Mouse (Mus musculus): ENCODE data around the gene Arsb. TPM values are rescaled to one million over a fixed set of nuclear protein-coding genes. Genes with fewer than 3 reads are reported as not detected.

The Arsb gene
- polyA plus RNA-seq, 1 experiment = 26.0 TPM

DNA sequence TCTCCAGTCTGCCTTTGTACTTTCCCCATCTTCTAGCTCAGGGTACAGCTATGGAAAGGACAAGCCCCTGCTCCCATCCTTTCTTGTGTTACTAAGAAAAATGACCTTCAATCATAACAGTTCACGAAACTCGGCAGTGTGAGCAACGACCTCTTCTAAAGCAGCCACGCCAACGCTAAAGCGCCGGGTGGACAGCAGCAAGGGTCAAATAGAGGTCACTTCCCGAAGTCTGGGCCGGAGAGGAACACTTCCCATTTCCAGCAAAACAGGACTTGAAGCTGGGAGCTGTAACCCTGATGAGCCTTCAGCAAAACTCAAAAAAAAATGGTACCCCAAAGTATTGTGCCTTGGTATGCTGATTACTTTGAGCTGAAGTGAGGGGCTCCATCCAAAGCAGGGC lies 179.6 kb downstream of the Arsb start:
- WGBS = 24% methylated on average over 9 of the region's 9 CpGs
- no peak overlapping the region for H3K4me3 ChIP-seq (replicated peaks; ENCODE audit: extremely low read depth, low read depth, low read length)
- H3K4me1 ChIP-seq (ENCODE audit: control insufficient read depth, insufficient read depth, low read length) = no peaks in the 10 kb centered on the region; the same call in 1 of the 2 replicates
- DNase-seq = no peak
- no peak for TF ChIP-seq POLR2A (IDR thresholded peaks at IDR 0.05; ENCODE audit: borderline replicate concordance, extremely low read depth, low read depth, low read length)
- no peak for TF ChIP-seq CTCF (IDR thresholded peaks at IDR 0.05; ENCODE audit: insufficient read depth, low read length)

DNA sequence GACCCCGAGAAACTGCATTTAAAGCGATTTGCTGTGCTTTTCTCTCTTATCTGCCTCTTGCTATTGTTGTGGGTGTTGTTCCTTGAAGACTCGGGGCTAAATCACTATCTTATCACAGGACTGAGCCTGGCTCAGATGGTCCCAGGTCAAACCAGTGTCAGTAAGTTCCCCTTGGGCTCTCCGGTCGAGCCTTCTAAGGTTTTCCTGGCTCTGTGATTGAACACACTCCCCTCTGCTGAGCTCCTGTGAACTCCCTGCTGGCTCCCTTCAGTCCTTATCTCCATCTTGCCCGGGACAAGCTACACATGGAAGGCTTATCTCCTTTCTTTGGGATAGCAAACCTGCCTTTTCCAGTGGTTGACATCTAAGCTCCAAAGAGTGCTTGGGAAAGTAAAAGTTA lies 180.1 kb downstream of the Arsb start:
- no peak for TF ChIP-seq CTCF (IDR thresholded peaks at IDR 0.05; ENCODE audit: insufficient read depth, low read length)
- TF ChIP-seq POLR2A (IDR thresholded peaks at IDR 0.05; ENCODE audit: borderline replicate concordance, extremely low read depth, low read depth, low read length) = no peak
- H3K4me1 ChIP-seq (ENCODE audit: control insufficient read depth, insufficient read depth, low read length) = no peaks in the 10 kb centered on the region; the same call in 1 of the 2 replicates
- no peak overlapping the region for H3K4me3 ChIP-seq (replicated peaks; ENCODE audit: extremely low read depth, low read depth, low read length)
- 47% methylated on average over 6 of the region's 6 CpGs for WGBS
- no peak for DNase-seq

DNA sequence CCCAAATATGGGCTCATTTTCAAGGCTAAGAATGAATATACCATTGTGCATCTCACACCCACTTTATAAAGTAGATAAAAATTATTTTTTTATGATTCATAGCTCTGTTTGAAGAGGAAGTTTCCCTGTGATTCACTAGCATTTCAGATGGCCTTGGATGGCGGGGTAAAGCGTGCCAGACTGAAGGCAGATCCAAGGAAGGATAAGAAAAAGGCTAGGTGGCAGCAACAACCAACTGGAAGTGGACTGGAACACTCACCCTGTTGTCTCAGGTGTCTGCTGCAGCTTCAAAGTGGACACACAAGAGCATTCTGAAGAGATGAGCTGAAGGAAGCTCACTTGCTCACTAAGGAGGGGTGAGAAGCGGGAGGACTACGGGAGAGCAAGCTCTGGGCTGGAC lies 181.0 kb downstream of the Arsb start:
- no peak for TF ChIP-seq CTCF (IDR thresholded peaks at IDR 0.05; ENCODE audit: insufficient read depth, low read length)
- no peak for TF ChIP-seq POLR2A (IDR thresholded peaks at IDR 0.05; ENCODE audit: borderline replicate concordance, extremely low read depth, low read depth, low read length)
- 93% methylated on average over 4 of the region's 4 CpGs for WGBS
- no peak for DNase-seq
- Histone ChIP-seq H3K4me1 (ENCODE audit: control insufficient read depth, insufficient read depth, low read length) (no peaks in the 10 kb centered on the region; the same call in 1 of the 2 replicates), H3K4me3 (replicated peaks; ENCODE audit: extremely low read depth, low read depth, low read length) (no peak overlapping the region)

DNA sequence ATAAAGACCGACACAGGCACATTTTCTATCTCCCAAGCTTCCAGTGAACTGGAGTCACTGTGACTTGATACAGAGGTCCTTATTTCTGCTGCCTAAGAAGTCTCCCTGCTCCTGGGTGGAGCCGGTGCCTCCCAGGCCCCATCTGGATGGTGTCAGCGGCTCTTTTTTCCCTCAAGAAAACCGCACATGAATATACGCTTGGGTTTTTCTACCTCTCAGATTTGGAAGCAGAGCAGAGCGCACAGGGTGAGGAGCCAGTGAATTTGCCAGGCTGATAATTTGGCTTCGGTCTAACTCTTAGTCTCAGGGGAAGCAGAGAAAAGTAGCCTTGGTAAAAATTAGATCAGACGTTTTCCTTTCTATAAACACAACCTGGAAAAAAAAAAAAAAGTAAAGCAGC lies 186.5 kb downstream of the Arsb start:
- H3K4me3 ChIP-seq (replicated peaks; ENCODE audit: extremely low read depth, low read depth, low read length) = no peak overlapping the region
- DNase-seq = no peak
- no peak for TF ChIP-seq CTCF (IDR thresholded peaks at IDR 0.05; ENCODE audit: insufficient read depth, low read length)
- no peak for TF ChIP-seq POLR2A (IDR thresholded peaks at IDR 0.05; ENCODE audit: borderline replicate concordance, extremely low read depth, low read depth, low read length)
- H3K4me1 ChIP-seq (ENCODE audit: control insufficient read depth, insufficient read depth, low read length) = no peaks in the 10 kb centered on the region
- 77% methylated on average over 8 of the region's 8 CpGs for WGBS

DNA sequence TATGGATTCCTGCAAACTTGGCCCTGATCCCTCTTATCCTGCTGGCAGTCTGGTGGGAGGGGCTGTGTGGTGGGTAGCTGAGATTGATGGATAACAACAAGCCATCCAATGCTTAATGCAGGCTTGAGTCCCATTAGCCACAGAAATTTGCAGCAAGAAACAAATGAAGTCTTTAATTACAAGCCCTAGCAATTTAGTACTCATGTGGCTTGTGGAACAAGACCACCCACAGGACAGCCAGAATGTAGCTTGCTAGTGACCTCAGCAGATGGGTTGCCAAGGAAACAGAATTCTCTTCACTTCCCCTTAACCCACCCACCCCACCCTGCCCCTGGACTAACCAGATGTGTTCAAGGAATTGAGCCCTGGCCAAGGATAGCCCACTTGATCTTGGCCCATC lies 194.8 kb downstream of the Arsb start:
- Histone ChIP-seq H3K4me3 (replicated peaks; ENCODE audit: extremely low read depth, low read depth, low read length) (no peak overlapping the region), H3K4me1 (ENCODE audit: control insufficient read depth, insufficient read depth, low read length) (no peaks in the 10 kb centered on the region)
- no peak for DNase-seq
- no peak for TF ChIP-seq POLR2A (IDR thresholded peaks at IDR 0.05; ENCODE audit: borderline replicate concordance, extremely low read depth, low read depth, low read length)
- no peak for TF ChIP-seq CTCF (IDR thresholded peaks at IDR 0.05; ENCODE audit: insufficient read depth, low read length)

DNA sequence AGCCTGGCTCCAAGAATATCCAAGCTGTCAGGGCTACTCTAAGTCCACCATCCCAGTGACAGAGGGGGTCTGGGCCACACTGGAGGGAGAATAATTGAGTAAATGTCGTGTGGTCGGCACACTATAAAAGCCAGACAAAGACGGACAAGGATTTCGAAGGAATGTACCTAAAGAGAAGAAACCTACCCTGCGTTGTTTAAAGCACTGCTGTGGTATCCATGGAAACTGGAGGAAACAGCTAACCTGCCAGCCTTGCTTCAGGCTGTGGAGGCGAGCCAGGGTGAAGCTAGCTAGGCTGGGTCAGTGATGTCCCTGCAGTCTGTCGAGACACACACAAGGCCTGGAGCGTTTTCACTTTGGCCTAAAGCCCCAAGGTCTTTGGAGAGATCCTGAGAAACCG lies 195.7 kb downstream of the Arsb start:
- Histone ChIP-seq H3K4me3 (replicated peaks; ENCODE audit: extremely low read depth, low read depth, low read length) (no peak overlapping the region), H3K4me1 (ENCODE audit: control insufficient read depth, insufficient read depth, low read length) (no peaks in the 10 kb centered on the region)
- WGBS = 51% methylated on average over 9 of the region's 9 CpGs
- TF ChIP-seq POLR2A (IDR thresholded peaks at IDR 0.05; ENCODE audit: borderline replicate concordance, extremely low read depth, low read depth, low read length) (no peak), CTCF (IDR thresholded peaks at IDR 0.05; ENCODE audit: insufficient read depth, low read length) (no peak)
- no peak for DNase-seq

DNA sequence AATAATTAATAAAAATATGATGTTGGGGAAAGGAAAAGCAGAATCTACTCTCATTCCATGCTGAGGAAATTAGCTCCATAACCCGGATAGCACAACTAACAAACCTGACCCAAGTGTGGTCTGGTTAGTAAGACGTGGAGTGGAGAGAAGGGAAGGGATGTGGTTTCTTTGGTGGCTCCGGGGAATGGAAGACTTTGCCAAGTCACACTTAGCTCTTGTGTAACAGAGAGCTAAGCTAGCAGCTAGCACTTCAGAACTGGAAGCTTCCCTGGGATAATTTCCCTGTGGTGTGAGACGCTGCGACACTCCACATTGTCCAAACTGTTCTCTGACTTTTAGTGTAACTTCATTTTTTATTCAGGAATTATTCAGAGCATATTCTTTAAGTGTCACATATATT lies 198.7 kb downstream of the Arsb start:
- no peaks in the 10 kb centered on the region for H3K4me1 ChIP-seq (ENCODE audit: control insufficient read depth, insufficient read depth, low read length)
- 49% methylated on average over 5 of the region's 5 CpGs for WGBS
- no peak for DNase-seq
- TF ChIP-seq CTCF (IDR thresholded peaks at IDR 0.05; ENCODE audit: insufficient read depth, low read length) (no peak), POLR2A (IDR thresholded peaks at IDR 0.05; ENCODE audit: borderline replicate concordance, extremely low read depth, low read depth, low read length) (no peak)
- no peak overlapping the region for H3K4me3 ChIP-seq (replicated peaks; ENCODE audit: extremely low read depth, low read depth, low read length)

DNA sequence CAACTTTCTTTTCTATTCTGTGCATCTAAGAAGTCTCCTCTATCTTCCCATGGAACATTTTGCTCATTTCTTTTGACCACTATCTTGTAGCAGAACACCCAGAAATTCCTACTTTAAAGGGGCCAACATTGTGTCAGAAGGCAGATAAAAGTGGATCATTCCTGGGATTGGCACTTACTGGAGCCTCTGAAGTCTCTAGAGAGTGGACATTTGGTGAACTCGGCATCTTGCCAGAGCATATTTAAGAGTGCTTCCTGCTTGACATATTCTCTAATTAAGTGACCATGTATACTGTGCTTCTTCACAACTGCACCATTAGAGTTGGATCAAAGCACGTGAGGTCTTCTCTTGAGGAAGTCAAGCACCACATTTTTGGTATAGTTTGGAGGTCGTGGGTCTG lies 201.0 kb downstream of the Arsb start:
- no peaks in the 10 kb centered on the region for H3K4me1 ChIP-seq (ENCODE audit: control insufficient read depth, insufficient read depth, low read length)
- TF ChIP-seq CTCF (IDR thresholded peaks at IDR 0.05; ENCODE audit: insufficient read depth, low read length) = no peak
- H3K4me3 ChIP-seq (replicated peaks; ENCODE audit: extremely low read depth, low read depth, low read length) = no peak overlapping the region
- WGBS = 53% methylated on average over 3 of the region's 3 CpGs
- no peak for DNase-seq

DNA sequence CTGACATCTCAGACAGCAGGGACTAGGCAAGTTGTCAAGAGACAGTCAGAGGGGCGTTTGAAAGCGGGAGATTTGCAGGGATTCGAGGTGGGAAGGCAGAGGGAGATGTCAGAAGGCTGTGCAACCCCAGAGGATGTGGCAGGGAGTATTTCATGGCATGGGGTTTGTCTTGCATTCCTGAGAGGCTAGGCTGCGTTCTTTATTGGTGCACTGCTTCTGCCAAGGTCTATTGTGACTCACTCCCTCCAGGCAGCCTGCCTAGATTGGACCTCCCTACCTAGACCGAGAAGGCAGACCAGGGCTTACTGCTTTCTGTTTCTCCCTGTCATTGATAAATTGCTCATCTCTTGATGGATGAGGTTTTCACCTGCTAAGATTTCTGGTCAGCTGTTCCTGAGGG lies 204.2 kb downstream of the Arsb start:
- 72% methylated on average over 5 of the region's 5 CpGs for WGBS
- no peak for TF ChIP-seq CTCF (IDR thresholded peaks at IDR 0.05; ENCODE audit: insufficient read depth, low read length)
- TF ChIP-seq POLR2A (IDR thresholded peaks at IDR 0.05; ENCODE audit: borderline replicate concordance, extremely low read depth, low read depth, low read length) = no peak
- DNase-seq = no peak
- Histone ChIP-seq H3K4me1 (ENCODE audit: control insufficient read depth, insufficient read depth, low read length) (no peaks in the 10 kb centered on the region), H3K4me3 (replicated peaks; ENCODE audit: extremely low read depth, low read depth, low read length) (no peak overlapping the region)

DNA sequence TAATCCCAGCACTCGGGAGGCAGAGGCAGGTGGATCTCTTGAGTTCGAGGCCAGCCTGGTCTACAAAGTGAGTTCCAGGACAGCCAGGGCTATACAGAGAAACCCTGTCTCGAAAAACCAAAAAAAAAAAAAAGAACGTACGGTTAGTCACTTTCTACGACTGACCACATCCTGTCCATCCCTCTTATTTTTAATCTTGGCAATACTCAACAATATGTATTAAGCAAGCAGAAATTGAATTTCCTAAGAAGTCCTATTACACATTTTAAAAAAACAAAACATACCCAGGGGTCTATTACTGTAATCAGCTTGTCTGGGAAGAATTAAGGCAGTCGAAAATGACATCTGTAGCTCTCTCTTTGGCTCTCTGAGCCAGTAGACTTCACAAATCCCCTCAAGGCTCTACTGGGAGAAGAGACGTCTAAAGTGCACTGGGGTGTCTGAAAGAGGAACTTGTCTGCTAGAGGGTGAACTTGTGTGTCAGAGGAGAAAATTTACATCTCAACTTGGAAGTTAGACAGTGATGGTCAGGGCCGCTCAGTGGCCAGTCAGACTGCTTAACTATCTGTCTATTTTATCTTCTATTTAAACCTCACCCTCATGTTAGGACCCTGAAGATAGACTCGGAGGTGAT lies 205.6 kb downstream of the Arsb start:
- Histone ChIP-seq H3K4me3 (replicated peaks; ENCODE audit: extremely low read depth, low read depth, low read length) (no peak overlapping the region), H3K4me1 (ENCODE audit: control insufficient read depth, insufficient read depth, low read length) (no peaks in the 10 kb centered on the region)
- WGBS = 72% methylated on average over 10 of the region's 10 CpGs
- no peak for DNase-seq
- TF ChIP-seq POLR2A (IDR thresholded peaks at IDR 0.05; ENCODE audit: borderline replicate concordance, extremely low read depth, low read depth, low read length) = no peak
- no peak for TF ChIP-seq CTCF (IDR thresholded peaks at IDR 0.05; ENCODE audit: insufficient read depth, low read length)
